Mouse (Mus musculus): ENCODE measurements around the gene Poldip2. TPM values are rescaled to one million over a fixed set of nuclear protein-coding genes. Genes with fewer than 3 reads are reported as not detected.
"Not testable (repeated sequence)": the region's sequence is repeated elsewhere in the genome, so short reads cannot be mapped to it uniquely, and the experiment has no call there.

Gene Poldip2
- polyA plus RNA-seq, 1 experiment = 106 TPM

- TF ChIP-seq CTCF (IDR thresholded peaks at IDR 0.05; ENCODE audit: borderline replicate concordance, extremely low read depth, insufficient read depth, insufficient read length) = no peak
- TF ChIP-seq POLR2A (IDR thresholded peaks at IDR 0.05; ENCODE audit: borderline replicate concordance, extremely low read depth, insufficient read depth, insufficient read length, poor library complexity, severe bottlenecking) = no peak
- no peak for DNase-seq (ENCODE audit: low read depth)
Measured at GRCm38 (mm10) chr11:78528714-78529113, 16.7 kb downstream of the Poldip2 start.

GRCm38 (mm10) chr11:78530001-78530400 is 18.0 kb downstream of the Poldip2 start:
- DNase-seq (ENCODE audit: low read depth) = no peak
- TF ChIP-seq POLR2A (IDR thresholded peaks at IDR 0.05; ENCODE audit: borderline replicate concordance, extremely low read depth, insufficient read depth, insufficient read length, poor library complexity, severe bottlenecking) (no peak), CTCF (IDR thresholded peaks at IDR 0.05; ENCODE audit: borderline replicate concordance, extremely low read depth, insufficient read depth, insufficient read length) (no peak)

GRCm38 (mm10) chr11:78531046-78531445 is 19.1 kb downstream of the Poldip2 start:
- no peak for DNase-seq (ENCODE audit: low read depth)

GRCm38 (mm10) chr11:78531515-78531914 is 19.5 kb downstream of the Poldip2 start:
- DNase-seq (ENCODE audit: low read depth) = not testable (repeated sequence)

More at GRCm38 (mm10) chr11:78531046-78531445, 19.1 kb downstream of the Poldip2 start:
- TF ChIP-seq POLR2A (IDR thresholded peaks at IDR 0.05; ENCODE audit: borderline replicate concordance, extremely low read depth, insufficient read depth, insufficient read length, poor library complexity, severe bottlenecking) (no peak), CTCF (IDR thresholded peaks at IDR 0.05; ENCODE audit: borderline replicate concordance, extremely low read depth, insufficient read depth, insufficient read length) (no peak)

DNA sequence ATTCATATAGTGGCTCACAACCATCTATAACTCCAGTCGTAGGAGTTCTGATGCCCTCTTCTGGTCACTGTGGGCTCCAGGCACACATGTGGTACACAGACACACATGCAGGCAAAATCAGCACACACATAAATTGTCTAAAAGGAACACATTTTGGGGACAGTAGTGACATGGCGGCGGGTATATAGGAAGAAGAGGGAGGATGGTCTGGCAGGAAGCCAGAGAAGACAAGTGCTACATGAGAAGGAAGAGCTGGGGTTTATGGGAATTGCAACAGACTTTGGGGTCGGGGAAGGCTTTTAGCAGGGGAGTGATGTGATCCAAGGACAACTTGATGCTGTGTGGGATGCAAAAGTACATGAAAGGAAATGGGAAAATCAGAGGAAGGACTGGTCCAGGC is 22.5 kb downstream of the Poldip2 start:
- TF ChIP-seq CTCF (IDR thresholded peaks at IDR 0.05; ENCODE audit: borderline replicate concordance, extremely low read depth, insufficient read depth, insufficient read length) = no peak
- no peak for DNase-seq (ENCODE audit: low read depth)

GRCm38 (mm10) chr11:78535376-78536079 is 23.5 kb downstream of the Poldip2 start:
- TF ChIP-seq POLR2A (IDR thresholded peaks at IDR 0.05; ENCODE audit: borderline replicate concordance, extremely low read depth, insufficient read depth, insufficient read length, poor library complexity, severe bottlenecking) = no peak
- peak; percentile 62 for DNase-seq (ENCODE audit: low read depth)

GRCm38 (mm10) chr11:78536080-78536689 is 24.2 kb downstream of the Poldip2 start, which contains the start of the genes Tnfaip1 and Ift20:
Tnfaip1 (minus strand) TSS chr11:78536332.
Ift20 (plus strand) TSS chr11:78536361.
- peak; percentile 100 for DNase-seq (ENCODE audit: low read depth)
- no peak for TF ChIP-seq CTCF (IDR thresholded peaks at IDR 0.05; ENCODE audit: borderline replicate concordance, extremely low read depth, insufficient read depth, insufficient read length)
- TF ChIP-seq POLR2A (IDR thresholded peaks at IDR 0.05; ENCODE audit: borderline replicate concordance, extremely low read depth, insufficient read depth, insufficient read length, poor library complexity, severe bottlenecking) = peak; percentile 56; the same call in 1 of the 2 replicates

DNA sequence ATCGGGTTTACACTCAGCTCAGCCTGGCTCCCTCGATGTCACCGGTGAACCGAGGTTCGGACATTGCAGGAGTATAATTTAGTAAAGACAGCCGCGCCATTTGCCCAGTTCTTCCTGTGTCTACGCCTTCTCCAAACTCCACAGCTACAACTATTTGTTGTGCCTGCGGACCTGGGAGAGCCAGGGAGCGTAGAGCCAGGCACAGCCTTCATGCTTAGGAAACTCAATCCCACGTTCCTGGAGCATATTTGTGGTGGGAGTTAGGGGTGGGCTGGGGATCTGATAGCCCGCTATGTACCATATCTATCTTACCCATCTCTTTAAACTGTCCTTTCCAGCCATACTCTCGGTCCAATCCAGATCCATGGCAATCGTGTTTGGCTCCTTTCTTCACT is 24.7 kb downstream of the Poldip2 start:
- TF ChIP-seq CTCF (IDR thresholded peaks at IDR 0.05; ENCODE audit: borderline replicate concordance, extremely low read depth, insufficient read depth, insufficient read length) (no peak), POLR2A (IDR thresholded peaks at IDR 0.05; ENCODE audit: borderline replicate concordance, extremely low read depth, insufficient read depth, insufficient read length, poor library complexity, severe bottlenecking) (no peak)
- DNase-seq (ENCODE audit: low read depth) = no peak

DNA sequence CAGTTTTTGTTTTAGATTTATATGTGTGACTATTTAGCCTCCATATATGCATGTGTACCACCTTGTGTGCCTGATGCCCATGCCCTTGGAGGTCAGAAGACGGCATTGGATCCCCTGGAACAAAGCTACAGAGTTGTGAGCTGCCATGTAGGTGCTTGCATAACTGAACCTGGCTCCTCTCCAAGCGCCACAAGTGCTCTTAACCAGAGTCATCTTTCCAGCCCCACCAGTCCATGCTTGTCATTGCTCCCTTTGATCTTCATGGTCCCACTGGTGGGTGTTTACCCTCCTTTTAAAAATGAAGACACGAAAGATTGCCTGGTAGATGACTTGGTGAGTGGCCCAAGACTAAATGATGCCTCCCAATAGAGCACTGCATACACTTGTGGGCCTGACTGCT is 28.4 kb downstream of the Poldip2 start:
- DNase-seq (ENCODE audit: low read depth) = no peak
- TF ChIP-seq POLR2A (IDR thresholded peaks at IDR 0.05; ENCODE audit: borderline replicate concordance, extremely low read depth, insufficient read depth, insufficient read length, poor library complexity, severe bottlenecking) (no peak), CTCF (IDR thresholded peaks at IDR 0.05; ENCODE audit: borderline replicate concordance, extremely low read depth, insufficient read depth, insufficient read length) (no peak)

DNA sequence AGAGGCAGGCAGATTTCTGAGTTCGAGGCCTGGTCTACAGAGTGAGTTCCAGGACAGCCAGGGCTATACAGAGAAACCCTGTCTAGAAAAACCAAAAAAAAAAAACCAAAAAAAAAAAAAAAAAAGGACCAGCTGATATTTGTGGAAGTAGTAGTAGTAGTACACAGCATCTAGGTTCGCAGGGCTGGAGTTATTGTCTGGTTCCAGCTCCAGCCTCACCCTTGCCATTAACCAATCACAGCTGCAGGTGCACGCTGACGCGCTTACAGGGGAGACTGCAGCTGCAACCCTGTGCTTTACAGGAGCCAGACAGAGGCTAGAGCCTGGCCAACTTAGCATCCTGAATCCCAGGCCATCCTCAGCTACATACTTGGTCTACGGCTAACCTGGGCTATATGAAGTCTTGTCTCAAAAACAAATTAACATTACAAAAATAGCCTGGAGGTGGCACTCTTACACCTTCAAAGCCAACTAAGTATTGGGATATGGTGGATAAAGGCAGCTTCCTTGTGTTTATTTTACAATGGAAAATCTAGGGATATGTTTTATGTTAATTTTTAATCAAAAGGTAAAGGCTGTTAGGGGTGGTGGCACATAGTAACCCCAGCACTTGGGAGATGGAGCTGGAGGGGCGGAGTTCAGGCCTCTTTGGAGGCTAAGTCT is 32.6 kb downstream of the Poldip2 start:
- DNase-seq (ENCODE audit: low read depth) = peak; percentile 24
- TF ChIP-seq CTCF (IDR thresholded peaks at IDR 0.05; ENCODE audit: borderline replicate concordance, extremely low read depth, insufficient read depth, insufficient read length) (no peak), POLR2A (IDR thresholded peaks at IDR 0.05; ENCODE audit: borderline replicate concordance, extremely low read depth, insufficient read depth, insufficient read length, poor library complexity, severe bottlenecking) (no peak)

- DNase-seq (ENCODE audit: low read depth) = no peak
- TF ChIP-seq POLR2A (IDR thresholded peaks at IDR 0.05; ENCODE audit: borderline replicate concordance, extremely low read depth, insufficient read depth, insufficient read length, poor library complexity, severe bottlenecking) (no peak), CTCF (IDR thresholded peaks at IDR 0.05; ENCODE audit: borderline replicate concordance, extremely low read depth, insufficient read depth, insufficient read length) (no peak)
Measured at GRCm38 (mm10) chr11:78545181-78545580, 33.2 kb downstream of the Poldip2 start.
